Mouse (Mus musculus) MEL (cell line): ENCODE data around the gene Inmt.

Experiments
- CTCF ChIP-seq, 3 experiments: IDR thresholded peaks in 2 of 3; conservative IDR thresholded peaks in 1 of 3; 2 replicates each; pipeline ENCODE4 v1.5.1; 2011 to 2012; ENCODE audit warnings: low read length in 3 of 3, low read depth in 2 of 3, mild to moderate bottlenecking in 2 of 3, improper control_type of control experiment in 1 of 3, inconsistent platforms in 1 of 3, mixed read lengths in 1 of 3, moderate library complexity in 1 of 3; ENCODE audit not compliant: control insufficient read depth in 1 of 3, insufficient read depth in 1 of 3, poor library complexity in 1 of 3, severe bottlenecking in 1 of 3
- E2F4 ChIP-seq: IDR thresholded peaks from 2 replicates; pipeline ENCODE4 v1.6.1; 2011; ENCODE audit warnings: low read depth, low read length, improper control_type of control experiment, borderline replicate concordance
- EP300 ChIP-seq, 2 experiments: IDR thresholded peaks; 2 replicates each; pipeline ENCODE4 v1.6.1; 2011; ENCODE audit warnings: improper control_type of control experiment in 2 of 2, low read length in 2 of 2, low read depth in 1 of 2, mild to moderate bottlenecking in 1 of 2
- MAX ChIP-seq: IDR thresholded peaks from 2 replicates; pipeline ENCODE4 v1.6.1; 2011; ENCODE audit warnings: low read length, improper control_type of control experiment
- MEF2A ChIP-seq: IDR thresholded peaks from 2 replicates; pipeline ENCODE4 v1.6.1; 2014; ENCODE audit warnings: low read depth, mild to moderate bottlenecking, inconsistent platforms, low read length, improper control_type of control experiment; ENCODE audit not compliant: poor library complexity, insufficient replicate concordance, severe bottlenecking; ENCODE audit errors: extremely low read depth
- POLR2A ChIP-seq, 2 experiments: IDR thresholded peaks; 2 replicates each; pipeline ENCODE4 v1.6.1; 2011 to 2012; ENCODE audit warnings: low read length in 2 of 2, mild to moderate bottlenecking in 2 of 2, control low read depth in 1 of 2, improper control_type of control experiment in 1 of 2, low read depth in 1 of 2, moderate library complexity in 1 of 2; ENCODE audit not compliant: control insufficient read depth in 1 of 2, insufficient read depth in 1 of 2, poor library complexity in 1 of 2
- ZKSCAN1 ChIP-seq: IDR thresholded peaks from 2 replicates; pipeline ENCODE4 v1.6.1; 2012; ENCODE audit warnings: low read depth, mild to moderate bottlenecking, inconsistent platforms, low read length, improper control_type of control experiment, moderate library complexity
- ZNF384 ChIP-seq: IDR thresholded peaks from 2 replicates; pipeline ENCODE4 v1.6.1; 2012; ENCODE audit warnings: low read depth, mild to moderate bottlenecking, inconsistent platforms, low read length, improper control_type of control experiment

- TF ChIP-seq ZKSCAN1 (no peak), E2F4 (no peak), MAX (no peak), POLR2A (IDR thresholded peaks at IDR 0.05; ENCODE audit: control insufficient read depth in 1 of 2, insufficient read depth in 1 of 2, low read depth in 1 of 2, low read length in 2 of 2, poor library complexity in 1 of 2) (no peak), CTCF (IDR thresholded peaks at IDR 0.05 in 2 of 3, conservative IDR thresholded peaks at IDR 0.05 in 1 of 3; ENCODE audit: control insufficient read depth in 1 of 3, insufficient read depth in 1 of 3, low read depth in 2 of 3, low read length in 3 of 3, poor library complexity in 1 of 3, severe bottlenecking in 1 of 3) (no peak), MEF2A (no peak), ZNF384 (no peak), EP300 (IDR thresholded peaks at IDR 0.05; ENCODE audit: low read depth in 1 of 2, low read length in 2 of 2) (no peak)
Measured at GRCm38 (mm10) chr6:55202913-55203910, 28.4 kb upstream of the Inmt start, which contains the start of gene Mindy4.
